Mouse (Mus musculus): ENCODE results near the gene Gm20509. TPM values are rescaled to one million over a fixed set of nuclear protein-coding genes. Genes with fewer than 3 reads are reported as not detected.

Gm20509 gene
- total and polyA plus RNA-seq, 3 experiments = not detected

- no peak for DNase-seq (ENCODE audit: extremely low read depth)
- Histone ChIP-seq H3K4me2 (ENCODE audit: insufficient read depth, low read depth, poor library complexity, severe bottlenecking) (no peak overlapping the region), H3K27ac (ENCODE audit: insufficient read depth, low read depth) (no peak overlapping the region), H3K79me2 (replicated peaks; ENCODE audit: control insufficient read depth, extremely low read depth, insufficient read depth, poor library complexity, severe bottlenecking) (no peaks in the 10 kb centered on the region; the same call in 1 of the 2 replicates), H3K9me3 (replicated peaks; ENCODE audit: low read length) (peaks cover 1% of the 10 kb centered on the region), H3K27me3 (replicated peaks) (no peaks in the 10 kb centered on the region), H3K9ac (ENCODE audit: insufficient read depth, low read depth) (no peak overlapping the region), H3K36me3 (replicated peaks in 1 of 2; ENCODE audit: control insufficient read depth in 1 of 2, insufficient read depth in 1 of 2, low read length in 1 of 2) (peaks cover 0 to 40% of the 10 kb centered on the region in 2 experiments), H3K4me3 (replicated peaks in 1 of 3; ENCODE audit: low read depth in 2 of 3, low read length in 2 of 3, poor library complexity in 1 of 3) (no peak overlapping the region), H3K4me1 (ENCODE audit: control insufficient read depth in 1 of 2, insufficient read depth in 2 of 2) (peaks cover 7 to 19% of the 10 kb centered on the region in 2 experiments)
- TF ChIP-seq UBTF (IDR thresholded peaks at IDR 0.05; ENCODE audit: low read depth, low read length) = no peak
- TF ChIP-seq NELFE (IDR thresholded peaks at IDR 0.05; ENCODE audit: low read depth, low read length) = no peak
- no peak for TF ChIP-seq KAT2A (IDR thresholded peaks at IDR 0.05; ENCODE audit: insufficient replicate concordance, low read length)
- dilution Hi-C loops (cut with MboI; ENCODE audit: extremely low pct_ligation_motif_present, extremely low pct_unique_long_range_greater_than_20kb, low sequenced_read_pairs) = no loop called here
- in situ Hi-C loops (cut with MboI; ENCODE audit: low pct_ligation_motif_present, low pct_unique_long_range_greater_than_20kb, low sequenced_read_pairs) = no loop called here
Observed at GRCm38 (mm10) chr9:73068688-73069087, 33.6 kb upstream of the Gm20509 start.

- Histone ChIP-seq H3K27ac (ENCODE audit: insufficient read depth, low read depth) (no peak overlapping the region), H3K9ac (ENCODE audit: insufficient read depth, low read depth) (no peak overlapping the region), H3K79me2 (replicated peaks; ENCODE audit: control insufficient read depth, extremely low read depth, insufficient read depth, poor library complexity, severe bottlenecking) (no peaks in the 10 kb centered on the region; the same call in 1 of the 2 replicates), H3K4me2 (ENCODE audit: insufficient read depth, low read depth, poor library complexity, severe bottlenecking) (no peak overlapping the region), H3K4me3 (replicated peaks in 1 of 3; ENCODE audit: low read depth in 2 of 3, low read length in 2 of 3, poor library complexity in 1 of 3) (no peak overlapping the region), H3K4me1 (ENCODE audit: control insufficient read depth in 1 of 2, insufficient read depth in 2 of 2) (peaks cover 8 to 26% of the 10 kb centered on the region in 2 experiments), H3K27me3 (replicated peaks) (no peaks in the 10 kb centered on the region), H3K9me3 (replicated peaks; ENCODE audit: low read length) (peaks cover 1% of the 10 kb centered on the region), H3K36me3 (replicated peaks in 1 of 2; ENCODE audit: control insufficient read depth in 1 of 2, insufficient read depth in 1 of 2, low read length in 1 of 2) (peaks cover 0 to 43% of the 10 kb centered on the region in 2 experiments)
- DNase-seq (ENCODE audit: extremely low read depth) = no peak
- in situ Hi-C loops (cut with MboI; ENCODE audit: low pct_ligation_motif_present, low pct_unique_long_range_greater_than_20kb, low sequenced_read_pairs) = no loop called here
- TF ChIP-seq MEF2A (IDR thresholded peaks at IDR 0.05; ENCODE audit: borderline replicate concordance, low read depth, low read length) (no peak), CTCF (conservative IDR thresholded peaks at IDR 0.05 in 1 of 2, IDR thresholded peaks at IDR 0.05 in 1 of 2; ENCODE audit: low read depth in 2 of 2, low read length in 2 of 2) (peak in 1 of 2 experiments; percentile 21; a peak in 2 of 4 replicates)
- dilution Hi-C loops (cut with MboI; ENCODE audit: extremely low pct_ligation_motif_present, extremely low pct_unique_long_range_greater_than_20kb, low sequenced_read_pairs) = no loop called here
Observed at GRCm38 (mm10) chr9:73070971-73071659, 31.2 kb upstream of the Gm20509 start.

GRCm38 (mm10) chr9:73072426-73072825, 29.8 kb upstream of the Gm20509 start:
- dilution Hi-C loops (cut with MboI; ENCODE audit: extremely low pct_ligation_motif_present, extremely low pct_unique_long_range_greater_than_20kb, low sequenced_read_pairs) (no loop called here), in situ Hi-C loops (cut with MboI; ENCODE audit: low pct_ligation_motif_present, low pct_unique_long_range_greater_than_20kb, low sequenced_read_pairs) (no loop called here)
- Histone ChIP-seq H3K27ac (ENCODE audit: insufficient read depth, low read depth) (no peak overlapping the region), H3K9ac (ENCODE audit: insufficient read depth, low read depth) (no peak overlapping the region), H3K9me3 (replicated peaks; ENCODE audit: low read length) (peaks cover 1% of the 10 kb centered on the region), H3K36me3 (replicated peaks in 1 of 2; ENCODE audit: control insufficient read depth in 1 of 2, insufficient read depth in 1 of 2, low read length in 1 of 2) (peaks cover 6 to 56% of the 10 kb centered on the region in 2 experiments), H3K4me1 (ENCODE audit: control insufficient read depth in 1 of 2, insufficient read depth in 2 of 2) (peaks cover 8 to 26% of the 10 kb centered on the region in 2 experiments), H3K4me2 (ENCODE audit: insufficient read depth, low read depth, poor library complexity, severe bottlenecking) (no peak overlapping the region), H3K27me3 (replicated peaks) (no peaks in the 10 kb centered on the region), H3K4me3 (replicated peaks in 1 of 3; ENCODE audit: low read depth in 2 of 3, low read length in 2 of 3, poor library complexity in 1 of 3) (no peak overlapping the region), H3K79me2 (replicated peaks; ENCODE audit: control insufficient read depth, extremely low read depth, insufficient read depth, poor library complexity, severe bottlenecking) (no peaks in the 10 kb centered on the region; the same call in 1 of the 2 replicates)
- TF ChIP-seq MAX (IDR thresholded peaks at IDR 0.05; ENCODE audit: low read length) (no peak), CTCF (conservative IDR thresholded peaks at IDR 0.05 in 1 of 2, IDR thresholded peaks at IDR 0.05 in 1 of 2; ENCODE audit: low read depth in 2 of 2, low read length in 2 of 2) (no peak), MYC (IDR thresholded peaks at IDR 0.05; ENCODE audit: low read depth, low read length) (no peak), E2F4 (IDR thresholded peaks at IDR 0.05; ENCODE audit: insufficient replicate concordance, low read depth, low read length) (no peak), KAT2A (IDR thresholded peaks at IDR 0.05; ENCODE audit: insufficient replicate concordance, low read length) (no peak), POLR2A (IDR thresholded peaks at IDR 0.05; ENCODE audit: low read depth, low read length) (no peak), EP300 (IDR thresholded peaks at IDR 0.05; ENCODE audit: low read length) (no peak), BHLHE40 (IDR thresholded peaks at IDR 0.05; ENCODE audit: low read depth, low read length) (no peak), USF2 (conservative IDR thresholded peaks at IDR 0.05; ENCODE audit: low read depth, low read length) (no peak), CHD1 (IDR thresholded peaks at IDR 0.05; ENCODE audit: low read depth, low read length) (no peak), MXI1 (IDR thresholded peaks at IDR 0.05; ENCODE audit: low read depth, low read length) (no peak), ZMIZ1 (IDR thresholded peaks at IDR 0.05; ENCODE audit: low read depth, low read length) (no peak), POLR2AphosphoS2 (IDR thresholded peaks at IDR 0.05; ENCODE audit: low read depth, low read length) (no peak), MEF2A (IDR thresholded peaks at IDR 0.05; ENCODE audit: borderline replicate concordance, low read depth, low read length) (no peak)
- DNase-seq (ENCODE audit: extremely low read depth) = no peak
